Mouse (Mus musculus): Measurements from ENCODE around the gene Nfx1.

The Nfx1 gene

GRCm38 (mm10) chr4:40938793-40939192 is 31.9 kb upstream of the Nfx1 start:
- Histone ChIP-seq H3K27me3 (ENCODE audit: insufficient read depth, low read length) (no peaks in the 10 kb centered on the region), H3K36me3 (ENCODE audit: insufficient read depth, low read length) (peaks cover 92% of the 10 kb centered on the region), H3K4me3 (replicated peaks; ENCODE audit: low read length) (no peak overlapping the region), H3K9me3 (ENCODE audit: low read length) (peaks cover 13% of the 10 kb centered on the region), H3K4me1 (replicated peaks; ENCODE audit: low read depth, low read length) (peaks cover 51% of the 10 kb centered on the region)
- no peak for TF ChIP-seq CTCF (conservative IDR thresholded peaks at IDR 0.05; ENCODE audit: low read length)
- TF ChIP-seq NANOG (IDR thresholded peaks at IDR 0.05; ENCODE audit: borderline replicate concordance, low read length), result no peak
- no peak for TF ChIP-seq POU5F1 (IDR thresholded peaks at IDR 0.05; ENCODE audit: borderline replicate concordance, low read length)

- peaks cover 58% of the 10 kb centered on the region for H3K4me1 ChIP-seq (replicated peaks; ENCODE audit: low read depth, low read length)
- TF ChIP-seq CTCF (conservative IDR thresholded peaks at IDR 0.05; ENCODE audit: low read length) (no peak), POU5F1 (IDR thresholded peaks at IDR 0.05; ENCODE audit: borderline replicate concordance, low read length) (no peak), NANOG (IDR thresholded peaks at IDR 0.05; ENCODE audit: borderline replicate concordance, low read length) (no peak)
- no peaks in the 10 kb centered on the region for H3K27me3 ChIP-seq (ENCODE audit: insufficient read depth, low read length)
- no peak overlapping the region for H3K4me3 ChIP-seq (replicated peaks; ENCODE audit: low read length)
- peaks cover 76% of the 10 kb centered on the region for H3K36me3 ChIP-seq (ENCODE audit: insufficient read depth, low read length)
- peaks cover 13% of the 10 kb centered on the region for H3K9me3 ChIP-seq (ENCODE audit: low read length)
These were observed 27.1 kb upstream of the Nfx1 start for GRCm38 (mm10) chr4:40943651-40944050.

- H3K36me3 ChIP-seq (ENCODE audit: insufficient read depth, low read length), result peaks cover 71% of the 10 kb centered on the region
- no peaks in the 10 kb centered on the region for H3K27me3 ChIP-seq (ENCODE audit: insufficient read depth, low read length)
- TF ChIP-seq NANOG (IDR thresholded peaks at IDR 0.05; ENCODE audit: borderline replicate concordance, low read length), result no peak
- TF ChIP-seq POU5F1 (IDR thresholded peaks at IDR 0.05; ENCODE audit: borderline replicate concordance, low read length), result no peak
- TF ChIP-seq CTCF (conservative IDR thresholded peaks at IDR 0.05; ENCODE audit: low read length), result no peak
- H3K4me1 ChIP-seq (replicated peaks; ENCODE audit: low read depth, low read length), result peaks cover 53% of the 10 kb centered on the region
- peak overlapping the region; percentile 97; the same call in 1 of the 2 replicates for H3K4me3 ChIP-seq (replicated peaks; ENCODE audit: low read length)
- no peaks in the 10 kb centered on the region for H3K9me3 ChIP-seq (ENCODE audit: low read length)
These were observed 24.1 kb upstream of the Nfx1 start for GRCm38 (mm10) chr4:40946516-40947121.

GRCm38 (mm10) chr4:40947565-40948159 is 23.0 kb upstream of the Nfx1 start:
- H3K27me3 ChIP-seq (ENCODE audit: insufficient read depth, low read length), result no peaks in the 10 kb centered on the region
- H3K9me3 ChIP-seq (ENCODE audit: low read length), result no peaks in the 10 kb centered on the region
- peak overlapping the region; percentile 97 for H3K4me3 ChIP-seq (replicated peaks; ENCODE audit: low read length)
- H3K36me3 ChIP-seq (ENCODE audit: insufficient read depth, low read length), result peaks cover 69% of the 10 kb centered on the region
- H3K4me1 ChIP-seq (replicated peaks; ENCODE audit: low read depth, low read length), result peaks cover 43% of the 10 kb centered on the region
- TF ChIP-seq POU5F1 (IDR thresholded peaks at IDR 0.05; ENCODE audit: borderline replicate concordance, low read length) (no peak), CTCF (conservative IDR thresholded peaks at IDR 0.05; ENCODE audit: low read length) (no peak), NANOG (IDR thresholded peaks at IDR 0.05; ENCODE audit: borderline replicate concordance, low read length) (no peak)

- peaks cover 37% of the 10 kb centered on the region for H3K4me1 ChIP-seq (replicated peaks; ENCODE audit: low read depth, low read length)
- H3K4me3 ChIP-seq (replicated peaks; ENCODE audit: low read length), result peak within 1 kb of the TSS; percentile 99
- peaks cover 69% of the 10 kb centered on the region for H3K36me3 ChIP-seq (ENCODE audit: insufficient read depth, low read length)
- no peaks in the 10 kb centered on the region for H3K27me3 ChIP-seq (ENCODE audit: insufficient read depth, low read length)
- TF ChIP-seq NANOG (IDR thresholded peaks at IDR 0.05; ENCODE audit: borderline replicate concordance, low read length) (no peak), POU5F1 (IDR thresholded peaks at IDR 0.05; ENCODE audit: borderline replicate concordance, low read length) (no peak)
- no peaks in the 10 kb centered on the region for H3K9me3 ChIP-seq (ENCODE audit: low read length)
These were observed 22.5 kb upstream of the Nfx1 start, which contains the start of the genes Bag1 and Chmp5 for GRCm38 (mm10) chr4:40948160-40948708. Bag1 (minus strand) TSS chr4:40948294. Chmp5 (plus strand) TSS chr4:40948407.

DNA sequence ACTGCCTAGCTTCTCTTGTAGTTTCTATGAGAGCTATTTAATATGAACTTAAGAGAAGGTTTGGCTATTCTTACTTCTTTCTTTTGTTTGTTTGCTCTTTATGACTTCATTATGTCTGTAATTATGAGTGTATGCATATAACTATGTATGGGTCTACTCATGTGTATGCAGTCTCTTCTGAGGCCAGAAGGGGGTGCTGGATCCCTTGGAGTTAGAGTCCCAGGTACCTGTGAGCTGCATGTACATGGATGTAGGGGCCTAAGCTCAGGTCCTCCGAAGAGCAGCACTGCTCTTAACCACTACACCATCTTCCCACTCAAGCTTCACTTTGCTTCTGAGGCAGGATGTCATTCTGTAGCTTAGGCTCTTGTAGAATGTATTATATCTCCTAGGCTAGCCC is 17.2 kb upstream of the Nfx1 start:
- H3K9me3 ChIP-seq (ENCODE audit: low read length), result no peaks in the 10 kb centered on the region
- H3K4me1 ChIP-seq (replicated peaks; ENCODE audit: low read depth, low read length), result peaks cover 12% of the 10 kb centered on the region
- H3K27me3 ChIP-seq (ENCODE audit: insufficient read depth, low read length), result no peaks in the 10 kb centered on the region
- no peak for TF ChIP-seq NANOG (IDR thresholded peaks at IDR 0.05; ENCODE audit: borderline replicate concordance, low read length)
- peak; percentile 56 for TF ChIP-seq CTCF (conservative IDR thresholded peaks at IDR 0.05; ENCODE audit: low read length)
- H3K4me3 ChIP-seq (replicated peaks; ENCODE audit: low read length), result no peak overlapping the region
- peaks cover 89% of the 10 kb centered on the region for H3K36me3 ChIP-seq (ENCODE audit: insufficient read depth, low read length)

- TF ChIP-seq POU5F1 (IDR thresholded peaks at IDR 0.05; ENCODE audit: borderline replicate concordance, low read length), result no peak
- no peak for TF ChIP-seq NANOG (IDR thresholded peaks at IDR 0.05; ENCODE audit: borderline replicate concordance, low read length)
- TF ChIP-seq CTCF (conservative IDR thresholded peaks at IDR 0.05; ENCODE audit: low read length), result no peak
- Histone ChIP-seq H3K27me3 (ENCODE audit: insufficient read depth, low read length) (no peaks in the 10 kb centered on the region), H3K9me3 (ENCODE audit: low read length) (no peaks in the 10 kb centered on the region), H3K4me3 (replicated peaks; ENCODE audit: low read length) (no peak overlapping the region), H3K4me1 (replicated peaks; ENCODE audit: low read depth, low read length) (no peaks in the 10 kb centered on the region), H3K36me3 (ENCODE audit: insufficient read depth, low read length) (peaks cover 95% of the 10 kb centered on the region)
These were observed 14.8 kb upstream of the Nfx1 start for GRCm38 (mm10) chr4:40955942-40956341.

GRCm38 (mm10) chr4:40963536-40963935 is 7.2 kb upstream of the Nfx1 start:
- no peak overlapping the region for H3K4me3 ChIP-seq (replicated peaks; ENCODE audit: low read length)
- H3K4me1 ChIP-seq (replicated peaks; ENCODE audit: low read depth, low read length), result no peaks in the 10 kb centered on the region
- H3K9me3 ChIP-seq (ENCODE audit: low read length), result no peaks in the 10 kb centered on the region
- H3K36me3 ChIP-seq (ENCODE audit: insufficient read depth, low read length), result peaks cover 94% of the 10 kb centered on the region
- no peaks in the 10 kb centered on the region for H3K27me3 ChIP-seq (ENCODE audit: insufficient read depth, low read length)
- no peak for TF ChIP-seq POU5F1 (IDR thresholded peaks at IDR 0.05; ENCODE audit: borderline replicate concordance, low read length)
- no peak for TF ChIP-seq NANOG (IDR thresholded peaks at IDR 0.05; ENCODE audit: borderline replicate concordance, low read length)
- TF ChIP-seq CTCF (conservative IDR thresholded peaks at IDR 0.05; ENCODE audit: low read length), result no peak
